Mouse (Mus musculus): ENCODE results near the gene Nlrp4f. TPM values are rescaled to one million over a fixed set of nuclear protein-coding genes. Genes with fewer than 3 reads are reported as not detected.

The Nlrp4f gene
- polyA plus RNA-seq, 1 experiment from 2014 or later: not detected

- Histone ChIP-seq H3K4me2 (ENCODE audit: low read depth, low read length) (no peak overlapping the region), H3K9ac (ENCODE audit: low read depth, low read length) (no peak overlapping the region), H3K27me3 (replicated peaks; ENCODE audit: control insufficient read depth, insufficient read depth, low read length) (no peaks in the 10 kb centered on the region), H3K27ac (replicated peaks; ENCODE audit: low read depth, low read length) (no peak overlapping the region), H3K9me3 (ENCODE audit: control insufficient read depth, low read length) (peaks cover 8% of the 10 kb centered on the region; the same call in 1 of the 2 replicates), H3K4me3 (ENCODE audit: low read depth, low read length) (no peak overlapping the region), H3K4me1 (ENCODE audit: control insufficient read depth, insufficient read depth, low read length) (no peaks in the 10 kb centered on the region), H3K36me3 (ENCODE audit: control insufficient read depth, insufficient read depth, low read length) (no peaks in the 10 kb centered on the region)
- WGBS: 56% methylated on average over 6 of the region's 6 CpGs
- ATAC-seq (ENCODE audit: low read depth): no peak
- no peak for DNase-seq (ENCODE audit: low spot score)
Observed at GRCm38 (mm10) chr13:65225945-65226344, 20.2 kb upstream of the Nlrp4f start.

GRCm38 (mm10) chr13:65200667-65201066 is 5.1 kb downstream of the Nlrp4f start:
- Histone ChIP-seq H3K9me3 (ENCODE audit: control insufficient read depth, low read length) (0 out of 2 replicates have a peak, but pooled peaks cover 8% of the 10 kb centered on the region), H3K27me3 (replicated peaks; ENCODE audit: control insufficient read depth, insufficient read depth, low read length) (no peaks in the 10 kb centered on the region), H3K4me1 (ENCODE audit: control insufficient read depth, insufficient read depth, low read length) (no peaks in the 10 kb centered on the region), H3K27ac (replicated peaks; ENCODE audit: low read depth, low read length) (no peak overlapping the region), H3K36me3 (ENCODE audit: control insufficient read depth, insufficient read depth, low read length) (no peaks in the 10 kb centered on the region), H3K4me2 (ENCODE audit: low read depth, low read length) (no peak overlapping the region), H3K9ac (ENCODE audit: low read depth, low read length) (no peak overlapping the region), H3K4me3 (ENCODE audit: low read depth, low read length) (no peak overlapping the region)
- no peak for ATAC-seq (ENCODE audit: low read depth)
- no peak for DNase-seq (ENCODE audit: low spot score)
- WGBS: 72% methylated on average over 1 of the region's 1 CpGs

- WGBS: 60% methylated on average over 14 of the region's 15 CpGs
- Histone ChIP-seq H3K27me3 (replicated peaks; ENCODE audit: control insufficient read depth, insufficient read depth, low read length) (no peaks in the 10 kb centered on the region), H3K4me2 (ENCODE audit: low read depth, low read length) (no peak overlapping the region), H3K27ac (replicated peaks; ENCODE audit: low read depth, low read length) (no peak overlapping the region), H3K9me3 (ENCODE audit: control insufficient read depth, low read length) (no peaks in the 10 kb centered on the region; the same call in 1 of the 2 replicates), H3K4me3 (ENCODE audit: low read depth, low read length) (no peak overlapping the region), H3K9ac (ENCODE audit: low read depth, low read length) (no peak overlapping the region), H3K36me3 (ENCODE audit: control insufficient read depth, insufficient read depth, low read length) (no peaks in the 10 kb centered on the region), H3K4me1 (ENCODE audit: control insufficient read depth, insufficient read depth, low read length) (no peaks in the 10 kb centered on the region)
- ATAC-seq (ENCODE audit: low read depth) (no peak), DNase-seq (ENCODE audit: low spot score) (no peak)
Observed at GRCm38 (mm10) chr13:65176472-65177091, 29.2 kb downstream of the Nlrp4f start.

- DNase-seq (ENCODE audit: low spot score) (peak; percentile 16), ATAC-seq (ENCODE audit: low read depth) (peak; percentile 15; the same call in 1 of the 2 replicates)
- H3K36me3 ChIP-seq (ENCODE audit: control insufficient read depth, insufficient read depth, low read length): no peaks in the 10 kb centered on the region
- no peaks in the 10 kb centered on the region for H3K9me3 ChIP-seq (ENCODE audit: control insufficient read depth, low read length)
- peak overlapping the region; percentile 23 for H3K4me3 ChIP-seq (ENCODE audit: low read depth, low read length)
- no peak overlapping the region for H3K27ac ChIP-seq (replicated peaks; ENCODE audit: low read depth, low read length)
- H3K27me3 ChIP-seq (replicated peaks; ENCODE audit: control insufficient read depth, insufficient read depth, low read length): no peaks in the 10 kb centered on the region
- H3K4me2 ChIP-seq (ENCODE audit: low read depth, low read length): peak overlapping the region; percentile 47
- no peak overlapping the region; the same call in 1 of the 2 replicates for H3K9ac ChIP-seq (ENCODE audit: low read depth, low read length)
- 29% methylated on average over 25 of the region's 46 CpGs for WGBS
- no peaks in the 10 kb centered on the region for H3K4me1 ChIP-seq (ENCODE audit: control insufficient read depth, insufficient read depth, low read length)
Observed at GRCm38 (mm10) chr13:65175734-65176471, 29.9 kb downstream of the Nlrp4f start.

GRCm38 (mm10) chr13:65174102-65174501 is 31.7 kb downstream of the Nlrp4f start:
- no peaks in the 10 kb centered on the region for H3K36me3 ChIP-seq (ENCODE audit: control insufficient read depth, insufficient read depth, low read length)
- DNase-seq (ENCODE audit: low spot score) (no peak), ATAC-seq (ENCODE audit: low read depth) (no peak)
- H3K4me2 ChIP-seq (ENCODE audit: low read depth, low read length): no peak overlapping the region
- no peaks in the 10 kb centered on the region for H3K9me3 ChIP-seq (ENCODE audit: control insufficient read depth, low read length)
- H3K27ac ChIP-seq (replicated peaks; ENCODE audit: low read depth, low read length): no peak overlapping the region
- H3K9ac ChIP-seq (ENCODE audit: low read depth, low read length): no peak overlapping the region
- H3K4me3 ChIP-seq (ENCODE audit: low read depth, low read length): no peak overlapping the region
- WGBS: 79% methylated on average over 3 of the region's 3 CpGs
- no peaks in the 10 kb centered on the region for H3K27me3 ChIP-seq (replicated peaks; ENCODE audit: control insufficient read depth, insufficient read depth, low read length)
- no peaks in the 10 kb centered on the region for H3K4me1 ChIP-seq (ENCODE audit: control insufficient read depth, insufficient read depth, low read length)

- Histone ChIP-seq H3K27ac (replicated peaks; ENCODE audit: low read depth, low read length) (no peak within 1 kb of the TSS), H3K27me3 (replicated peaks; ENCODE audit: control insufficient read depth, insufficient read depth, low read length) (no peaks in the 10 kb centered on the region), H3K36me3 (ENCODE audit: control insufficient read depth, insufficient read depth, low read length) (no peaks in the 10 kb centered on the region), H3K4me3 (ENCODE audit: low read depth, low read length) (no peak within 1 kb of the TSS), H3K4me2 (ENCODE audit: low read depth, low read length) (no peak within 1 kb of the TSS), H3K9ac (ENCODE audit: low read depth, low read length) (no peak within 1 kb of the TSS), H3K4me1 (ENCODE audit: control insufficient read depth, insufficient read depth, low read length) (no peaks in the 10 kb centered on the region), H3K9me3 (ENCODE audit: control insufficient read depth, low read length) (0 out of 2 replicates have a peak, but pooled peaks cover 5% of the 10 kb centered on the region)
- ATAC-seq (ENCODE audit: low read depth): no peak
- WGBS: 70% methylated on average over 1 of the region's 1 CpGs
- no peak for DNase-seq (ENCODE audit: low spot score)
Observed at GRCm38 (mm10) chr13:65149940-65150339, 55.8 kb downstream of the Nlrp4f start, which contains the start of gene Olfr466. TSS of gene Olfr466 (plus strand) at chr13:65150240.

- H3K4me3 ChIP-seq (ENCODE audit: low read depth, low read length): no peak within 1 kb of the TSS
- no peaks in the 10 kb centered on the region for H3K9me3 ChIP-seq (ENCODE audit: control insufficient read depth, low read length)
- no peaks in the 10 kb centered on the region for H3K4me1 ChIP-seq (ENCODE audit: control insufficient read depth, insufficient read depth, low read length)
- DNase-seq (ENCODE audit: low spot score) (no peak), ATAC-seq (ENCODE audit: low read depth) (no peak)
- H3K4me2 ChIP-seq (ENCODE audit: low read depth, low read length): no peak within 1 kb of the TSS
- no peaks in the 10 kb centered on the region for H3K27me3 ChIP-seq (replicated peaks; ENCODE audit: control insufficient read depth, insufficient read depth, low read length)
- no peak within 1 kb of the TSS for H3K27ac ChIP-seq (replicated peaks; ENCODE audit: low read depth, low read length)
- 81% methylated on average over 4 of the region's 4 CpGs for WGBS
- no peaks in the 10 kb centered on the region for H3K36me3 ChIP-seq (ENCODE audit: control insufficient read depth, insufficient read depth, low read length)
- no peak within 1 kb of the TSS for H3K9ac ChIP-seq (ENCODE audit: low read depth, low read length)
Observed at GRCm38 (mm10) chr13:65137789-65138188, 68.0 kb downstream of the Nlrp4f start, which contains the start of gene Olfr465-ps1. TSS of gene Olfr465-ps1 (plus strand) at chr13:65138089.

All from embryonic facial prominence, embryonic 14.5 days (tissue).